Mouse (Mus musculus) liver, embryonic 13.5 days (tissue): ENCODE data around the gene Atf7ip. TPM values are rescaled to one million over a fixed set of nuclear protein-coding genes. Genes with fewer than 3 reads are reported as not detected.

Experiments
- ATAC-seq: fragments of 200-750 bp; cut with Nextera tagmentation; 2 replicates; pipeline ENCODE4 v1.8.0; 2017; ENCODE audit warnings: low read depth, mild to moderate bottlenecking, moderate number of reproducible peaks, moderate library complexity
- DNase-seq: peaks from one replicate; pipeline ENCODE4 v3.0.0; 2022
- H3K27ac ChIP-seq: fragments of 300-500 bp; sonication (generic); 2 replicates; pipeline ENCODE4 v1.5.1; 2015; ENCODE audit warnings: moderate library complexity, mild to moderate bottlenecking, inconsistent platforms
- H3K27me3 ChIP-seq: fragments of 300-500 bp; sonication (generic); 2 replicates; pipeline ENCODE4 v1.6.1; 2015; ENCODE audit warnings: mild to moderate bottlenecking, inconsistent platforms
- H3K36me3 ChIP-seq: fragments of 300-500 bp; sonication (generic); 2 replicates; pipeline ENCODE4 v1.6.1; 2015; ENCODE audit warnings: mild to moderate bottlenecking, inconsistent platforms
- H3K4me1 ChIP-seq: fragments of 300-500 bp; sonication (generic); replicated peaks from 2 replicates; pipeline ENCODE4 v1.6.1; 2015; ENCODE audit warnings: inconsistent platforms
- H3K4me2 ChIP-seq: fragments of 300-500 bp; sonication (generic); 2 replicates; pipeline ENCODE4 v1.6.1; 2015; ENCODE audit warnings: inconsistent platforms, mild to moderate bottlenecking, moderate library complexity
- H3K4me3 ChIP-seq: fragments of 300-500 bp; sonication (generic); replicated peaks from 2 replicates; pipeline ENCODE4 v1.5.1; 2015; ENCODE audit warnings: mild to moderate bottlenecking, inconsistent platforms
- H3K9ac ChIP-seq: fragments of 300-500 bp; sonication (generic); 2 replicates; pipeline ENCODE4 v1.6.1; 2015; ENCODE audit warnings: mild to moderate bottlenecking, inconsistent platforms
- H3K9me3 ChIP-seq: fragments of 300-500 bp; sonication (generic); replicated peaks from 2 replicates; pipeline ENCODE4 v1.6.1; 2016; ENCODE audit warnings: inconsistent platforms
- WGBS: fragments of 180-500 bp; shearing (Covaris S2); methylation state at CpG from one replicate; pipeline ENCODE4 v1.1.7; 2015; ENCODE audit not compliant: insufficient replicate concordance; 5-methylcytosine and 5-hydroxymethylcytosine counted together
- polyA plus RNA-seq: library from polyadenylated mRNA; unstranded; fragments of >200 nt; fragmentation: Nextera tagmentation; extraction: Ambion mirVana; gene quantifications from 2 replicates; pipeline ENCODE4 v1.2.1, GENCODE M21; 2015

Gene Atf7ip
- polyA plus RNA-seq, 1 experiment from 2014 or later = 12.5 TPM

- Histone ChIP-seq H3K4me3 (no peak overlapping the region), H3K9me3 (no peaks in the 10 kb centered on the region), H3K36me3 (no peaks in the 10 kb centered on the region), H3K9ac (peak overlapping the region; percentile 62; the same call in 1 of the 2 replicates), H3K4me1 (peaks cover 94% of the 10 kb centered on the region), H3K4me2 (peak overlapping the region; percentile 67), H3K27me3 (no peaks in the 10 kb centered on the region), H3K27ac (peak overlapping the region; percentile 93)
- 72% methylated on average over 9 of the region's 9 CpGs for WGBS
- no peak for ATAC-seq
- DNase-seq = no peak
These were observed 36.2 kb upstream of the Atf7ip start for GRCm38 (mm10) chr6:136469807-136470206.

- peak; percentile 65 for DNase-seq
- Histone ChIP-seq H3K27ac (peak overlapping the region; percentile 93), H3K36me3 (no peaks in the 10 kb centered on the region), H3K27me3 (no peaks in the 10 kb centered on the region), H3K4me1 (peaks cover 90% of the 10 kb centered on the region), H3K4me2 (peak overlapping the region; percentile 67), H3K4me3 (peak overlapping the region; percentile 40), H3K9ac (peak overlapping the region; percentile 64), H3K9me3 (no peaks in the 10 kb centered on the region)
- 6% methylated on average over 31 of the region's 31 CpGs for whole genome bisulfite sequencing
- ATAC-seq = peak; percentile 52
These were observed 35.4 kb upstream of the Atf7ip start for GRCm38 (mm10) chr6:136470321-136471230.

GRCm38 (mm10) chr6:136471601-136472000 is 34.4 kb upstream of the Atf7ip start:
- no peaks in the 10 kb centered on the region for H3K9me3 ChIP-seq
- H3K4me1 ChIP-seq = peaks cover 84% of the 10 kb centered on the region
- H3K9ac ChIP-seq = 0 out of 2 replicates have a peak overlapping the region, but pooled peaks have one; percentile 64
- 22% methylated on average over 5 of the region's 5 CpGs for WGBS
- H3K4me2 ChIP-seq = peak overlapping the region; percentile 67
- no peak for ATAC-seq
- no peaks in the 10 kb centered on the region for H3K36me3 ChIP-seq
- no peaks in the 10 kb centered on the region for H3K27me3 ChIP-seq
- DNase-seq = no peak
- H3K27ac ChIP-seq = peak overlapping the region; percentile 93
- no peak overlapping the region for H3K4me3 ChIP-seq

- no peak for ATAC-seq
- H3K4me1 ChIP-seq = peaks cover 73% of the 10 kb centered on the region
- 0 out of 2 replicates have a peak overlapping the region, but pooled peaks have one; percentile 4 for H3K4me3 ChIP-seq
- H3K9me3 ChIP-seq = no peaks in the 10 kb centered on the region
- H3K36me3 ChIP-seq = no peaks in the 10 kb centered on the region
- 19% methylated on average over 6 of the region's 6 CpGs for WGBS
- H3K27me3 ChIP-seq = no peaks in the 10 kb centered on the region
- peak overlapping the region; percentile 56 for H3K4me2 ChIP-seq
- H3K27ac ChIP-seq = peak overlapping the region; percentile 93
- peak; percentile 55 for DNase-seq
- H3K9ac ChIP-seq = peak overlapping the region; percentile 42
These were observed 33.2 kb upstream of the Atf7ip start for GRCm38 (mm10) chr6:136472779-136473178.

GRCm38 (mm10) chr6:136473472-136474129 is 32.4 kb upstream of the Atf7ip start:
- Histone ChIP-seq H3K9ac (peak overlapping the region; percentile 42; the same call in 1 of the 2 replicates), H3K4me1 (peaks cover 66% of the 10 kb centered on the region), H3K36me3 (no peaks in the 10 kb centered on the region), H3K4me2 (peak overlapping the region; percentile 56), H3K27me3 (no peaks in the 10 kb centered on the region), H3K27ac (peak overlapping the region; percentile 93), H3K4me3 (peak overlapping the region; percentile 12; the same call in 1 of the 2 replicates), H3K9me3 (no peaks in the 10 kb centered on the region)
- ATAC-seq = peak; percentile 35
- WGBS = 18% methylated on average over 11 of the region's 11 CpGs
- DNase-seq = no peak

GRCm38 (mm10) chr6:136475171-136475860 is 30.7 kb upstream of the Atf7ip start:
- no peak for DNase-seq
- 75% methylated on average over 6 of the region's 6 CpGs for WGBS
- no peak for ATAC-seq
- no peaks in the 10 kb centered on the region for H3K36me3 ChIP-seq
- no peak overlapping the region for H3K4me3 ChIP-seq
- H3K27ac ChIP-seq = no peak overlapping the region
- H3K4me2 ChIP-seq = no peak overlapping the region
- H3K4me1 ChIP-seq = peaks cover 49% of the 10 kb centered on the region
- no peaks in the 10 kb centered on the region for H3K27me3 ChIP-seq
- no peak overlapping the region for H3K9ac ChIP-seq
- H3K9me3 ChIP-seq = no peaks in the 10 kb centered on the region

- H3K27ac ChIP-seq = no peak overlapping the region
- 66% methylated on average over 1 of the region's 1 CpGs for WGBS
- H3K4me2 ChIP-seq = no peak overlapping the region
- no peak overlapping the region for H3K9ac ChIP-seq
- no peaks in the 10 kb centered on the region for H3K27me3 ChIP-seq
- no peaks in the 10 kb centered on the region for H3K9me3 ChIP-seq
- DNase-seq = no peak
- no peak overlapping the region for H3K4me3 ChIP-seq
- ATAC-seq = no peak
- peaks cover 24% of the 10 kb centered on the region for H3K4me1 ChIP-seq
- H3K36me3 ChIP-seq = no peaks in the 10 kb centered on the region
These were observed 28.1 kb upstream of the Atf7ip start for GRCm38 (mm10) chr6:136477878-136478277.

- H3K9me3 ChIP-seq = no peaks in the 10 kb centered on the region
- no peak overlapping the region for H3K4me2 ChIP-seq
- no peak overlapping the region for H3K27ac ChIP-seq
- no peaks in the 10 kb centered on the region for H3K27me3 ChIP-seq
- H3K4me3 ChIP-seq = no peak overlapping the region
- 82% methylated on average over 2 of the region's 2 CpGs for WGBS
- ATAC-seq (no peak), DNase-seq (no peak)
- H3K9ac ChIP-seq = no peak overlapping the region
- H3K36me3 ChIP-seq = no peaks in the 10 kb centered on the region
- H3K4me1 ChIP-seq = 0 out of 2 replicates have a peak, but pooled peaks cover 4% of the 10 kb centered on the region
These were observed 22.4 kb upstream of the Atf7ip start for GRCm38 (mm10) chr6:136483531-136483930.

- no peak for ATAC-seq
- Histone ChIP-seq H3K4me2 (no peak overlapping the region), H3K4me1 (0 out of 2 replicates have a peak, but pooled peaks cover 4% of the 10 kb centered on the region), H3K9ac (no peak overlapping the region), H3K27me3 (no peaks in the 10 kb centered on the region), H3K4me3 (no peak overlapping the region), H3K9me3 (no peaks in the 10 kb centered on the region), H3K36me3 (no peaks in the 10 kb centered on the region), H3K27ac (no peak overlapping the region)
- no peak for DNase-seq
- 82% methylated on average over 3 of the region's 3 CpGs for WGBS
These were observed 21.9 kb upstream of the Atf7ip start for GRCm38 (mm10) chr6:136484093-136484492.

- H3K9me3 ChIP-seq = no peaks in the 10 kb centered on the region
- H3K27ac ChIP-seq = no peak overlapping the region
- no peak overlapping the region for H3K9ac ChIP-seq
- ATAC-seq (0 out of 2 replicates have a peak, but pooled peaks have one; percentile 12), DNase-seq (no peak)
- no peak overlapping the region for H3K4me2 ChIP-seq
- 0 out of 2 replicates have a peak, but pooled peaks cover 4% of the 10 kb centered on the region for H3K4me1 ChIP-seq
- no peak overlapping the region for H3K4me3 ChIP-seq
- H3K36me3 ChIP-seq = no peaks in the 10 kb centered on the region
- 69% methylated on average over 4 of the region's 4 CpGs for WGBS
- no peaks in the 10 kb centered on the region for H3K27me3 ChIP-seq
These were observed 19.8 kb upstream of the Atf7ip start for GRCm38 (mm10) chr6:136486166-136486565.
